ENCODE assay signal across 17 mouse cellular contexts in genomic region chr1:39098154-39098553, GRCm38 (mm10).
"Had no signal": no experiment of that assay in that cellular context is flagged by ENCODE, and none has a peak within 500 bp of the region (broad histone marks: within the 10 kb centered on the region; RNA-seq: fewer than 3 reads in every experiment).

No protein-coding gene starts in this region.

- H3K9me3 ChIP-seq: kidney, embryonic 15.5 days; limb, embryonic 12.5 days; limb, embryonic 15.5 days; neural tube, embryonic 13.5 days had no signal

- H3K36me3 ChIP-seq: kidney, embryonic 15.5 days; limb, embryonic 12.5 days; limb, embryonic 15.5 days; neural tube, embryonic 13.5 days had no signal

- H3K27me3 ChIP-seq: kidney, embryonic 15.5 days; limb, embryonic 12.5 days; limb, embryonic 15.5 days; neural tube, embryonic 13.5 days had no signal

- H3K27ac ChIP-seq: kidney, embryonic 15.5 days; limb, embryonic 12.5 days; limb, embryonic 15.5 days; liver, embryonic 14.5 days; macrophage; neural tube, embryonic 13.5 days; stomach, postnatal 0 days had no signal

- H3K4me2 ChIP-seq: kidney, embryonic 15.5 days; limb, embryonic 12.5 days; limb, embryonic 15.5 days; liver, embryonic 11.5 days; lung, embryonic 14.5 days; midbrain, embryonic 11.5 days; neural tube, embryonic 13.5 days had no signal

- ATAC-seq: liver, postnatal 0 days; lung, postnatal 0 days had no signal

- H3K9ac ChIP-seq: kidney, embryonic 15.5 days; limb, embryonic 12.5 days; limb, embryonic 15.5 days; liver, embryonic 14.5 days; liver, postnatal 0 days; lung, embryonic 14.5 days; neural tube, embryonic 13.5 days had no signal

- H3K4me3 ChIP-seq: kidney, embryonic 15.5 days; limb, embryonic 12.5 days; limb, embryonic 15.5 days; neural tube, embryonic 13.5 days had no signal

- H3K4me1 ChIP-seq: kidney, embryonic 15.5 days; limb, embryonic 12.5 days; limb, embryonic 15.5 days; neural tube, embryonic 13.5 days had no signal

- DNase-seq: kidney, adult 11 months; kidney, postnatal 10 days; left cerebral cortex, postnatal 4 days; liver, postnatal 0 days; lung, embryonic 14.5 days; midbrain, embryonic 14.5 days; retina, postnatal 1 day had no signal
